19 mouse cellular contexts compared by ENCODE assay signal in genomic region chr14:33942222-33942621, GRCm38 (mm10). TPM values are rescaled to one million over a fixed set of nuclear protein-coding genes. Genes with fewer than 3 reads are reported as not detected.
"Had no signal": no experiment of that assay in that cellular context is flagged by ENCODE, and none has a peak within 500 bp of the region (broad histone marks: within the 10 kb centered on the region; RNA-seq: fewer than 3 reads in every experiment).

No protein-coding gene starts in this region.

- DNase-seq: kidney, adult 8-10 months; kidney, postnatal 25 days; lung, adult 18-20 months; lung, postnatal 36 days; thymus, adult 18-20 months; thymus, postnatal 14 days had no signal

- H3K9ac ChIP-seq: limb, embryonic 15.5 days; midbrain, embryonic 13.5 days had no signal

- H3K27me3 ChIP-seq: midbrain, embryonic 13.5 days had no signal

- H3K9me3 ChIP-seq: limb, embryonic 15.5 days; midbrain, embryonic 13.5 days had no signal

- H3K36me3 ChIP-seq: limb, embryonic 15.5 days; midbrain, embryonic 13.5 days had no signal

- H3K4me1 ChIP-seq: limb, embryonic 15.5 days; midbrain, embryonic 13.5 days had no signal

- H3K27ac ChIP-seq: left cerebral cortex, adult 2 months; limb, embryonic 15.5 days; midbrain, embryonic 13.5 days had no signal

- ATAC-seq: intestine, embryonic 16.5 days; lung, postnatal 0 days; midbrain, embryonic 13.5 days had no signal

- H3K4me3 ChIP-seq: left cerebral cortex, adult 2 months; limb, embryonic 15.5 days; midbrain, embryonic 13.5 days had no signal

- H3K4me2 ChIP-seq: limb, embryonic 15.5 days; midbrain, embryonic 13.5 days had no signal

RNA-seq across cellular contexts. Expression of gene Gdf2, which starts 1.4 kb away (rescaled TPM):
- total RNA-seq: layer of hippocampus, postnatal 25 days; left cerebral cortex, adult 2 months; left cerebral cortex, postnatal 14 days; megakaryocyte progenitor cell, adult 5-6 weeks had no signal
- polyA plus RNA-seq: kidney, embryonic 16.5 days; limb, embryonic 15.5 days; lung, postnatal 0 days; midbrain, embryonic 13.5 days; midbrain, postnatal 0 days; neural tube, embryonic 14.5 days; stomach, embryonic 14.5 days had no signal

RNA-seq across cellular contexts. Expression of gene Rbp3, which starts 11.6 kb away (rescaled TPM):
- total RNA-seq: layer of hippocampus, postnatal 25 days; left cerebral cortex, adult 2 months; left cerebral cortex, postnatal 14 days; megakaryocyte progenitor cell, adult 5-6 weeks had no signal
- polyA plus RNA-seq: intestine, embryonic 16.5 days; kidney, embryonic 16.5 days; limb, embryonic 11.5 days; limb, embryonic 15.5 days; lung, postnatal 0 days; midbrain, embryonic 13.5 days; neural tube, embryonic 14.5 days; stomach, embryonic 14.5 days had no signal

RNA-seq across cellular contexts. Expression of gene Gdf10, which starts 18.8 kb away (rescaled TPM):
- total RNA-seq: megakaryocyte progenitor cell, adult 5-6 weeks had no signal

RNA-seq across cellular contexts. Expression of gene Zfp488, which starts 36.3 kb away (rescaled TPM):
- polyA plus RNA-seq: kidney, embryonic 16.5 days; lung, postnatal 0 days had no signal
